ENCODE assay signal across 9 mouse cellular contexts in genomic region chr7:73596866-73597840, GRCm38 (mm10). TPM values are rescaled to one million over a fixed set of nuclear protein-coding genes. Genes with fewer than 3 reads are reported as not detected.
DNase-seq lines count a peak whose midpoint lies in the region; ATAC-seq and TF ChIP-seq lines count a peak whose summit lies in the region.
"Had no signal": no experiment of that assay in that cellular context is flagged by ENCODE, and none has a peak within 500 bp of the region (broad histone marks: within the 10 kb centered on the region; RNA-seq: fewer than 3 reads in every experiment).

No protein-coding gene starts in this region.

- peaks cover 10% of the 10 kb centered on the region; the same call in 1 of the 2 replicates for H3K4me1 ChIP-seq in lung, postnatal 0 days (ENCODE audit: insufficient read depth, low read depth, low read length)
- H3K4me1 ChIP-seq in olfactory bulb, adult 2 months (ENCODE audit: control insufficient read depth, insufficient read depth, low read length): peaks cover 12% of the 10 kb centered on the region

- ATAC-seq in lung, postnatal 0 days: no peak

- WGBS in lung, postnatal 0 days: 58% methylated on average over 11 of the region's 11 CpGs
- WGBS in olfactory bulb, adult 2 months: 61% methylated on average over 11 of the region's 11 CpGs

- H3K27ac ChIP-seq in lung, postnatal 0 days (ENCODE audit: low read length): peak overlapping the region; percentile 87; the same call in 1 of the 2 replicates
- H3K27ac ChIP-seq in olfactory bulb, adult 2 months (ENCODE audit: insufficient read depth, low read depth, low read length): peak overlapping the region; percentile 97

- peak; percentile 36 for DNase-seq in embryo, embryonic 11 days
- DNase-seq in embryo, embryonic 10.5 days (ENCODE audit: low spot score): no peak
- DNase-seq in lung, postnatal 0 days (ENCODE audit: low spot score): no peak
- DNase-seq in lung, postnatal 4 days: no peak
- DNase-seq in induced T-regulatory cell, adult 2 months (ENCODE audit: low read depth): peak; percentile 74
- DNase-seq in frontal cortex, postnatal 14 days (ENCODE audit: low spot score in 2 of 2): no peak
- DNase-seq in MN1 (ENCODE audit: low spot score): no peak
- DNase-seq: kidney, postnatal 14 days had no signal

- no peak overlapping the region for H3K4me2 ChIP-seq in lung, postnatal 0 days (replicated peaks; ENCODE audit: low read depth, low read length)

- TF ChIP-seq EP300 in lung, postnatal 0 days (IDR thresholded peaks at IDR 0.05): no peak

- no peak overlapping the region for H3K4me3 ChIP-seq in lung, postnatal 0 days (ENCODE audit: low read depth, low read length)
- no peak overlapping the region for H3K4me3 ChIP-seq in olfactory bulb, adult 2 months (ENCODE audit: insufficient read depth, low read depth, low read length)

- H3K9me3 ChIP-seq in lung, postnatal 0 days (ENCODE audit: low read length): no peaks in the 10 kb centered on the region

- H3K9ac ChIP-seq in lung, postnatal 0 days (replicated peaks; ENCODE audit: low read depth): no peak overlapping the region

- no peak for TF ChIP-seq POLR2A in olfactory bulb, adult 2 months (IDR thresholded peaks at IDR 0.05; ENCODE audit: insufficient read depth, low read depth, low read length)

- no peaks in the 10 kb centered on the region for H3K27me3 ChIP-seq in lung, postnatal 0 days (replicated peaks; ENCODE audit: insufficient read depth, low read length)

- no peaks in the 10 kb centered on the region for H3K36me3 ChIP-seq in lung, postnatal 0 days (ENCODE audit: insufficient read depth, low read length)

- no peak for TF ChIP-seq CTCF in lung, postnatal 0 days (IDR thresholded peaks at IDR 0.05)
- no peak for TF ChIP-seq CTCF in olfactory bulb, adult 2 months (IDR thresholded peaks at IDR 0.05; ENCODE audit: insufficient read depth, low read depth, low read length)

RNA-seq across cellular contexts. Expression of gene Chd2, which starts 55.5 kb away (rescaled TPM):
- 38.0 and 39.9 TPM in 2 replicates for polyA plus RNA-seq in lung, postnatal 0 days (2015; fragmentation: Nextera tagmentation; extraction: Ambion mirVana)
- polyA plus RNA-seq in olfactory bulb, adult 2 months (2012; ENCODE audit: insufficient read depth, insufficient read length, low replicate concordance, missing spikeins): 211 and 544 TPM in 2 replicates

Comparison
In these comparisons a context has a peak if more than half of its experiments do, and no peak if none do; other contexts are left out.
1. DNase-seq: peak in embryo, embryonic 11 days (single experiment) and induced T-regulatory cell, adult 2 months (single experiment); none in embryo, embryonic 10.5 days (single experiment), lung, postnatal 0 days (single experiment), lung, postnatal 4 days (0 of 2), frontal cortex, postnatal 14 days (0 of 2) and MN1 (single experiment).